Mouse (Mus musculus): ENCODE data around the gene Uso1.
"Not testable (repeated sequence)": the region's sequence is repeated elsewhere in the genome, so short reads cannot be mapped to it uniquely, and the experiment has no call there.

The Uso1 gene

DNA sequence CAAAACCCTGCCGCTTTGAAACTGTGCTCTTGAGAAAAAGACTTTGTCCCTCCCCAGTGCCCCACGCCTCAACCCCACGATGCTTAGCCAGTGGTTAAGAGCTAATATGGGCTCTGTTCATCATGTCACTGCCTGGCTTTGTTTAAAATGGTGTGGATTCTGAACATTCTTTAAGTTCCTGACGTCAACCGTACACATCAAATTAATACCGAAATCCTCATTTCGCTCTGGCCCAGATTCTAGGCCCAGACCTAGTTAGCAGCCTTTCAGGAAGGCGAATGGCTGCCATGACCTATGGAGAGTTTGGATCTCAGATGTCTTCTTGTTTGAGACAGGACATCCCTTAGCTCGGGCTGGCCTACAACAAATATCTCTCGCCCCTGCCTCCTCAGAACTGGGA lies 10.0 kb upstream of the Uso1 start:
- DNase-seq (ENCODE audit: low spot score), result no peak

DNA sequence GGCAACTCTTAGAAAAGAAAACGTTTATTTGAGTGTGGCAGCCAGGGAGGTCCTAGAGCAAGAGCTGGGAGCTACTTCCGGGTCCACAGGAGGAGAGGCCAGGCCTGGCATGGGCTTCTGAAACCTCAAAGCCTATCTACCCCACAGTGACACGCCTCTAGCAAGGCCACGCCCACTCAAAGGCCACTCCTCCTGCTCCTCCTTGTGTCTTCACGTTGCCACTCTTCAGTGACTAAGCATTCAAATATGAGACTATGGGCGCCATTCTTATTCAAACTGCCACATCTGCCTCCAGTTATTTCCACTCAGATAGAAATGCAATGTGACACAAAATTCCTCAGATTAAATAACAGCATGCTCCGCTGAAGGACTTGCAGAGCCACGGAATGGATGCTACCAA lies 9.2 kb upstream of the Uso1 start:
- peak; percentile 81 for DNase-seq (ENCODE audit: low spot score)

DNA sequence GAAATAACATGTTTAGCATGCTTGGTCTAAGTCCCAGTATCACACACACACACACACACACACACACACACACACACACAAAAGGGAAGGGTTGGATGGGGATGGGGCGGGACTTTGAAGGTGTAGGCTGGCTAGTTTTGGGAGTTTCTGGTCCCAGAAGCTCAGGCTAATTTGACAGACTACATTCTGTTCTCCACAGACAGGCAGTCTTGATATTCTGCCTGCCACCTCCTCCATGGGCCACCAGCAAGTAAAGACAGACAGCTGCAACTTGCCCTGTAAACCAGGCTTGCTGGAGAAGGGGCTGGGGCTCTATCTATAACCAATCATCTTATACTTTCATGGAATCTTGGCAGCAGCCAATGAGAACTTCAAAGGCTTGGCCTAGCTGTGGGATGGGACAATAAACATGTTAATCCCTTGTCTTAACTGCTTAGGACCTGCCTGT lies 8.4 kb upstream of the Uso1 start:
- DNase-seq (ENCODE audit: low spot score), result no peak

DNA sequence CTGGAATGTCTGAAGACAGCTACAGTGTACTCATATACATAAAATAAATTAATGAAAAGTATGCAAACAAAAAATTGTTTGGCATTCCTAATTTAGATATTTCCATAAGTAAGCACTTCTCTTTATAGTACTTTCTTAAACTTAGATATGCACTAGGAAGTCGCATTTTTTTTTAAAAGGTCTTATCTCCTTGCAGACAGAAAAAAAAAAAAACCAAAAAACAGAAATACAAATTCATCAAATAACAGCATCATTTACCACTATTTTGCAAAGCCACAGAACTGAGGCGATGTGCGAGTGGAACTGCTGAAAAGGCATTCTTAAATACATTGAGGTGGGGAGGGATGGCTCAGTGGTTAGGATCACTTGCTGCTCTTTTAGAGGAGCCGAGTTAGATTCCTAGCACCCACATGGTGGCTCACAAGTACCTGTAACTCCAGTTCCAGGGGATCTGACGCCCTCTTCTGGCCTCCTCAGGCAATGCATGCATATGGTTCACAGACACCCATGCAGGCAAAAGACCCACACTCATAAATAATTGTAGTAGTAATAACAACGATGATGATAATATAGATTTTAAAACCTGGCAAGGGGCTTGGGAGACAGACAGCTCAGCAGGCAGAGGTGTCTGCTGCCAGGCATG lies 7.6 kb upstream of the Uso1 start:
- DNase-seq (ENCODE audit: low spot score), result no peak

DNA sequence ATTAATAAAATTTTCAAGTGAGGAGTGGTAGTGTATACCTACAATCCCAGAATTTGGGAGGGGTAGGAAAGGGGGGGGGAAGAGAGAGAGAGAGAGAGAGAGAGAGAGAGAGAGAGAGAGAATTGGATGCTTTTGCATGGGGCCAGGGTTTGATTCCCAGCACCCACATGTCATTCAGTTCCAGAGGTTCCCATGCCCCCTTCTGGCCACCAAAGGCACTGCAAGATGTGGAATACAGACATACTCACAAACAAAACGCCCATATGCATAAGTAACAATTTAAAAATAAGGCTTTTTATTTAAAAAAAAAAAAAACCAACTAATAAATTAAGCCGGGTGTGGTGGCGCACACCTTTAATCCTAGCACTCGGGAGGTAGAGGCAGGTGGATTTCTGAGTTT lies 5.6 kb upstream of the Uso1 start:
- no peak for DNase-seq (ENCODE audit: low spot score)

DNA sequence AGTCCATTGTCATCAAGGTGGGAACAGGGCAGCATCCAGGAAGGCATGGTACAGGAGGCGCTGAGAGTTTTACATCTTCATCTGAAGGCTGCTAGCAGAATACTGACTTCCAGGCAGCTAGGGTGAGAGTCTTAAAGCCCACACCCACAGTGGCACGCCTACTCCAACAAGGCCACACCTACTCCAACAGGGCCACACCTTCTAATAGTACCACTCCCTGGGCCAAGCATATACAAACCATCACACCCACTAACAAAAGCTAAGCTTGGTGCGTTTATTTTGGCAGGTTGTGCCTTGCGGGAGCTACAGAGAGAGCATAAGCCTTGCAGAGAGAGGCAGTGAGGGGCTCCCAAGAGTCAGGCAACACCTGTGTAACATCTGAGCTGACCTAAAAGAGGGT lies 4.7 kb upstream of the Uso1 start:
- DNase-seq (ENCODE audit: low spot score), result not testable (repeated sequence)

DNA sequence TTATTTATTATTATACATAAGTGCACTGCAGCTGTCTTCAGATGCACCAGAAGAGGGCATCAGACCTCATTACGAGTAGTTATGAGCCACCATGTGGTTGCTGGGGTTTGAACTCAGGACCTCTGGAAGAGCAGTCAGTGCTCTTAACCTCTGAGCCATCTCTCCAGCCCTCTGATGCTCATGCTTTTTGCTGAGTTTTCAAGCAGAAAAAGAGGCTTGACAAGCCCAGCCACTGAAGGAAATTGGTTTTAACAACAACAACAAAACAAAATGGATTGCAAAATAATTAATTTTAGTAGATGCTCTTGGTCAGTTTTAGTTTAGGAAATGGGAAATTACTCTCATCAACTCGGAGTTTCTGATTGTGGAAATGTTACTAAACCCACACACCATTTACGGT lies 2.8 kb upstream of the Uso1 start:
- DNase-seq (ENCODE audit: low spot score), result no peak

DNA sequence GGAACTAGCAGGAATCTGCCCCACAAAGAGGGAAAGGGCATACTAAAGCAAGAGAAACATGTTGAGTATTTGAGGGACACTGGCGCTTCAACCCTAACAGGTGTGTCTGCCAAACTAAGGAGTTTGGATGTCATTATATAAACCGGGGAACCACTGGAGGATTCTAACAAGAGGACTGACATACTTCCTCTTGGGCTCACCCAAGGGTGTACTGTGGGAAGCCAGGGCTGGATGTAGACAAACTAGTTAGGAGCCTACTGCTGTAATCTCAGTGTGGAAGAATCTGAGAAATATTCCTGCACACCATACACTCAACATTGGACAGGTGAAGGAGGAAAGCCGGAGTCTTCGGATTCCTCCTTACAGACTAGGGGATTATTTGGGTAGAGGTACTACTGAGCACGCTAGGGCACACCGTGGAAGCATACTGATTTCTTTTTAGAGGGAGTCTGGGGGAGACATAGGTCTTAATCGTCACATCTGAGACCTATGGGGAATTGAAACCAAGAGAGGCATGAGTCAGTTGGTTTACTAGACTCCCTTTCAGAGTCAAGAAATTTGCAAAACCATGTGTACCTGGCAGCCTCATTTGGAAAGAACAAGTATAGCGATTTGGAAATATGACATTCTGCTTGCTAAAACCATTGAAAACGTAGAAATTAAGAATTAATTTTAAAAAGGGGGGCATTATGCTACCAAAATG lies 1.1 kb upstream of the Uso1 start:
- DNase-seq (ENCODE audit: low spot score), result no peak

DNA sequence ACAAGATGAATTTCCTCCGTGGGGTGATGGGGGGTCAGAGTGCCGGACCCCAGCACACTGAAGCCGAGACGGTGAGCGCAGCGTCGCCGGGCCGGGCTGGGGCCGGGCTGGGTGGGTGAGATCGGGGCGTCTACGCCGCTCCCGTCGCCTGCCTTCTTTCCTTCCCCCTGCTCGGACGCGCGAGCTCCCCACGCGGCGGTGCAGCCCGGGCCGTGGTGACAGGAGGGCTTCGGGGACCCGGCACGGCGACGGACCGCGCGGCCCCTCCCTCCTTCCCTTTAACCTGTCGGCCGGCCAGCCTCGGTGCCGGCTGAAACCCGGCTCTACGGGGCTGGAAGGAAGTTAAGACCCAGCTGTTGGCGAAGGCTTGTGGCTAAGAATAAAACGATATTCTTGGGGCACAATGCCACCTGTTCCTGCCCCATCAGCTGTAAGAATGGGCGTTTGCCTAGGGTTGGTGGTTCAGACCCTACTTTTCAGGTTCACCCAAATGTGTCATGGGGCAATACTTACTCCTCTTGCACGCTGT lies 419 bp downstream of the Uso1 start:
- DNase-seq (ENCODE audit: low spot score), result peak; percentile 39

DNA sequence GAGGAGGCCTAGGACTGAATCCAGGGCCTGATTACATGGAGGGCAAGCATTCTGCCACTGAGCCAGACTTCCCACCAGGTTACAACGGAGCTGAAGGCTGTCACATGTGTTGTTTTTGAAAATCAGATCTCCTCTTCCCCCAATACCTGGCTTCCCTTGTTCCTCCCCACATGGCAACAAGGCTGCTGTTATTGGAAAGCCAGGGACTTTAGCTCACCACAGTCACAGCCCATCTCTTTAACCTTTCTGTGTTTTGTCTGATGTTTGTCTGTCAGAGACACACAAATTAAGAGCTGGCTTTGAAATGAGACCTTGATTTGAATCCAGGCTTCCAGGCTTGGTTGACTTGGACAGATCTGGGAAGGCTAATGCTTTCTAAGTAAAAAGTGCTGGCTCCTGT lies 1.5 kb downstream of the Uso1 start:
- no peak for DNase-seq (ENCODE audit: low spot score)

DNA sequence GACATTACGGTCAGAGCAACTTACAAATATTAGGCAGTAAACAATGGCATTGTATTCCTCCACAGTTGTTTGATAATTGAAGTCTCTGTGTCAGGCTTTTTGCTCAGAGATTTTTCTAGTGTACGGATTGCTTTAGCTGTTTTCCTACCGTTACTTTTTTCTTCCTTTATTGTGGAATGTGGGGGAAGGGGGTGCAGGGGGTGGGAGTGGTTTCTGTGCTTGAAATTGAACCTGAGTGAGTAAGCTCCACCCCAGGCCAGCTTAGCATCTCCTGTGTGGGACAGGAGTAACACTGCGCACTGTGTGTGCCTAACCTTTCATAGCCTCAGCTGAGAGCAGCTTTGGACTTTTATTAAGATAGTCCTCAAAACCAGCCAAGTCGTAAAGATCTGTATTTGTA lies 4.0 kb downstream of the Uso1 start:
- DNase-seq (ENCODE audit: low spot score), result no peak

DNA sequence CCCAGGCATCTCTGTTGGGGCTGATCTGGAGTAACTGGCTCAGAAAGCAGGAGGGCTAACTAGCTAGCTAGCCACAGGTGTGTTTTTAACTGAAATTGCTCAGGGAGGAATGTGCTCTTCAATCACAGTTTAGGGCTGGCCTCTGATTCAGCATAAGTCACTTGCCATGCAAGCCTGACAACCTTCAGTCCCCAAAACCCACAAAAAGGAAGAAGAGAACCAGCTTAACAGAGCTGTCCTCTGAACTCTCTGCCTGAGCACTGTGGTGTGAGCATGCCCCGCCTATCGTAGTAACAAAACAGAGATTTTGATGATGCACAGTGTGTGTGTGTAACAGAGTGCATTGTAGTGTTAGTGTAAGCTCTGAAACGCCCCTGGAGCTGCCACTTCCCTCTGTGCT lies 4.7 kb downstream of the Uso1 start:
- no peak for DNase-seq (ENCODE audit: low spot score)

DNA sequence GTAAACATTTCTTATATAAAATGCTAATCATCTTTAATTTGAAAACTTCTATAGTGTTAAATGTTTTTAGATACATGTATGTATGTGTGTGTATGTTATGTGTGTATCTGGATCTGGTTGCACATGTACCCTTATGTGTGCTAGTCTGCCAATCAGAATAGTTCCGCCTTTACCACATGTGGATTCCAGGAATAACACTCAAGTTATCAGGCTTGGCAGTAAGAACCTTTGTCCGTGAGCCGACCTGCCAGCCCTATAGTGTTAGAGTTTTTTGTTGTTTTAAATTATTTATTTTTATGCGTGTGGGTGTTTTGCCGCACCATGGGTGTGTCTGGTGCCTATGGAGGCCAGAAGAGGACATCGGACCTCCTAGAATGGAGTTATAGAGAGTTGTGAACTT lies 5.9 kb downstream of the Uso1 start:
- no peak for DNase-seq (ENCODE audit: low spot score)

DNA sequence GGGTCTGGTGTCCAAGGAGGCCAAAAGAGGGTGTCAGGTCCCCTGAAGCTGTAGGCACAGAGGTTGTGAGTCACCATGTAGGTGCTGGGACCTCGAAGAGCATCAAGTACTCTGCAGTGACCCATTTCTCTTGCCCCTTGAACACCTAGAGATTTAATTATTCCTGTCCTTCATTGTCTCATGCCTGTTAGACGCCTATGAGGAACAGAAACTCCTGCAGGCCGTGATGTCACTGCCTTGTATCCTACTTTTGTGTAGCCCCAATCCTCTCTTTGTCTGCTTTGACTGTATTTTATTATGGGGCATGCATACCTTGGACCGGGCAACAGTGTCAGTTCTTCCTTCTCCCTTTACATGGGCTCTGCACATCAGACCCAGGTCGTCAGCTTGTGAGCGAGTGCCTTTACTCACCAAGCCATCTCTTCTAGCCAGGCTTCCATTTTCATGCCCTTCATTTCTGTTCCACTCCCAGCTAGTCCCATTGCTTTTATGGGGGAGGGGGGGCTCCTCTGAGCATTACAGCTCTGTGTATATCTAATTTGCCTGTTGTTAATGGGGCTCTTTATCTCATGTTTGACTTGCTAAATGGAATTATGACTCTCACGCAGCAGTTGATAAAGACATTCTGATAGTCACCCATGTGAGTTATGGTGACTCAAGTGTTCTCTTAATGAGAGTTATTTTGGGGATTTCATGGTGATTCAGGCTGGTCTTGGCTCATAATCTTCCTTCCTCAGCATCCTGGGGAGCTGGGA lies 7.4 kb downstream of the Uso1 start:
- DNase-seq (ENCODE audit: low spot score), result no peak

DNA sequence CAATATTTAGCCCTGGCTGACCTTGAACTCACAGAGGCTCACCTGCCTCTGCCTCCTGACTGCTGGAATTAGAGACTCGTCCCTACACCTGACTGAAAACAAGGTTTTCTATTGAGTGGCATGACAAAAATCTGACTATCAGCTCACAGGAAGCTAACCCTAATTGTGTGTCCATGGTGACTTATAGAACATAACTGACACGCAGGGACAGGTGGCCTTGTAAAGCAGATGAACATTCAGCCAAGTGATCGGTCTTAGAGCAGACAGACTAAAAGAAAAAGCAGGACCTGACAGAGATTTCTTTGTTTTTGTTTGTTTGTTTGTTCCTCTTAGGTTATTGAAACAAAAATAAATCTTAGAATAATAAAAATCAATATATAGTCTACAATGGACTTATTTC lies 10.5 kb downstream of the Uso1 start:
- no peak for DNase-seq (ENCODE audit: low spot score)

DNA sequence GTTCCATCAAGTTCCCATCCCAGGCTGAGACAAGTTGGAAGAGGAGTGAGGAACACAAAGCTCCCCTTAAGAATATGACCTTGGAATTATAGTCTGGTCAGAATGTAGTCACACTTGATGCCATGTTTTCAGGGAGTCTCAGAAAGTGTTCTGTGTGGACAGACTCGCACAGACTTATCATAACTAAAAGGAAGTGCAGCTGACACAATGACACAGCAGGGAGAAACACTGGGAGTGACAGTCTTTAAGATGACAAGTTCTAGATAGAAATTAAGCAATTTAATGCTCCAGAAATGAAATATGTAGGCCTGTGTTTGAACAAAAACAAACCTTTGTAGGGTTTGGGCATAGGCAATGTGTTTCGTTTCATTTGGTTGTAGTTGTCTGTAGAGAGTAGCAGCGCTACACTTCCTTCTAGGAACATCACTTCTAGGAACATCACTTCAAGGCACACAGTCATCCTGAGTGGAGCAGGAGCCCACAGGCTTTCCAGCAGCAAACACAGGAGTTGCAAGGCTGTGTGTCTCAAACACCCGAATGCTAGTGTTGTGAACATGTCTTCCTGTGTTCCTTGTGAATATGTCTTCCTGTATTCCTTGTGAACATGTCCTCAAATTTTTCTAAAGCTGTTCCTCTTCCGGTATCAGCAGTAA lies 11.7 kb downstream of the Uso1 start:
- DNase-seq (ENCODE audit: low spot score), result no peak

DNA sequence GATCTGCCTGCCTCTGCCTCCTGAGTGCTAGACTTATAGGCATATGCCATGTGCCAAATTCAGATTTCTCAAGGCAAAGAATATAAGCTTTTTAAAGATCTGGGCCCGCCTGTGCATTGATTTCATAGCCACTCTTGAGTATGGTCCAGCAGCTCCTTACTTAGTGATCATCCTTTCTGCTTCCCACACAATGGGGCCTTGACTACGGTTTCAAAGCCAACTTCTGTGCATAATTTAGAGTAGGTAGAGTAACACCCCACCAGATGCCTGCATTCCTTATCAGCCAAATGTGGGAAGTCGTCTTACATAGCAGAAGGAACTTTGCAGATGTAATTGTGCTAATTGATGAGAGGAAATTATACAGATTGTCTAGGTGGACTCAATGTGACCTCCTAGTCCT lies 17.1 kb downstream of the Uso1 start:
- no peak for DNase-seq (ENCODE audit: low spot score)

DNA sequence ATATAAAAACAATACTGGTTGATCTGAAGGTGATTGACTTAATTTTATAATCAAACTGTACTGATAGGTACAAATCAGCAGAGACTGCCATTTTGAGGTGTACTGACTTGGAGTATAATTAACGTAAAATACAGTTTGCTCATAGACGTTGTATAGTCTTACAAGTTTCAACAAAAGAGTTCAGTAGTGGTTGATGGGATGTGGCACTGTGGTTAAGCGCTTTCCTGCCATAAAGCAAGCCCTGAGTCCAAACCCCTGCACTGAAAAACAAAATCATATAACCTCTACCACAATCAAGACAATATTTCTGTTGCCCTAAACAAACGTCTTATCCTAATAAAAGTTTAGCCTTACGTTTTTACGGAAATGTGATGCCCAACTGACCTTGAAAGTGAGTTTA lies 28.2 kb downstream of the Uso1 start:
- DNase-seq (ENCODE audit: low spot score), result no peak

DNA sequence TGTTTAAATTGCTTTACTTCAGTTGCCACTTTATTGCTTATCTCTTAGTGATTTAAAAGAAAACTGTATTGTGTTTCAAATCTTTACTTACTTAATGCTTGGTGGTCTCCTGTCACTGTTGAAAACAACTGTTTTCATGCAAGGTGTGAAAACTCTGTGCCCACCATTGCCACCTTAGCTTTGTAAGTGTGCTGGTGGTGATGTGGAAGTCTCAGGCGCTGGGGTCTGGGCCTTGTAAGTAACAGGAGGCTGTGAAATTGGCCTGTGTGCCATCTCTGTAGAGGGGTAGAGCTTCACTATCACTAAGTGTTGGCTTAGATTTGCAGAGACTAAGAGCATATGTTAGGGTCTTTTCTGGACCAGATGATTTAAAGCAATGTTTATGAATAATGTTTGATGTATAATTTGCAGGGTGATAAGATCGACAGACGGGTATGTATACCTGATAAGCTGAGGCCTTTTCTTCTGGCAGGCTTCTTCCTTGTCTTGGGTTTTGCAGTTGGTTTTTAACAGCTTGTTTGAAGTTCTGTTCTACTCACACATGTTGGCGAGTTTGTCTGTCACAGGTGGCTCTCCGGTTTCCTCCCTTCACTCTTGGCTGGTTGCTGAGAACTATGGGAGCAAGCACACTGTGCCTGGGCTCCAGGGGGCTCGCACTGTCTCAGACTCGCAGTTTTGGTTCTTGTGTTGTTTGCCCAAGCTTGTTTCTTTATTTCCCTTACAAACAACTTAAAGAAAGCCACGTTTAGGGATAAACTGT lies 45.5 kb downstream of the Uso1 start:
- no peak for DNase-seq (ENCODE audit: low spot score)

DNA sequence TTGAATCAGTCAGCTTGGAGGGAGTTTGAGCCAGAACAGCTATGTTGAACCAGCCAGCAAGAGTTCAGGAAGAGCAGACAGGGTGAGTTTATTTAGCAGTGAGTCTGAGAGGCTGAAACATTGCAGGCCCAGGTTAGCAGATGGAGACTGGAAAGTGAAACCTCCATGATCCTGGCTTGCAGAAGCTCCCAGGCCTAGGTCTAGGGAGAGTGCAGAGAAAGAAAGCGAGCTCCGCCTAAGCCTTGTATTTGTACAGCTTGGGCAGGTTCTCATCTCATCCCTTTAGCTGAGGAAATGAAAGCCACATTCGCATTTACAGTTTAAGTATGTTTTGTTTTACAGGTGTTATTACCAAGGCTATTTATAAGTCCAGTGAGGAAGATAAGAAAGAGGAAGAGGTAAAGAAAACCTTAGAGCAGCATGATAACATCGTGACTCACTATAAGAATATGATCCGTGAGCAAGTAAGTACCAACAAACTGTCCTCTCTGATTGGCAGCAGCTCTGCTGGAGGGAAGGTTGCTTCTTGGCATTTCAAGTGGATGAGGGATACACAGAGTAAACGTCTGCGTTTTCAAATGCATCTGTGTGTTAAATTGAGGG lies 51.2 kb downstream of the Uso1 start:
- DNase-seq (ENCODE audit: low spot score), result no peak

DNA sequence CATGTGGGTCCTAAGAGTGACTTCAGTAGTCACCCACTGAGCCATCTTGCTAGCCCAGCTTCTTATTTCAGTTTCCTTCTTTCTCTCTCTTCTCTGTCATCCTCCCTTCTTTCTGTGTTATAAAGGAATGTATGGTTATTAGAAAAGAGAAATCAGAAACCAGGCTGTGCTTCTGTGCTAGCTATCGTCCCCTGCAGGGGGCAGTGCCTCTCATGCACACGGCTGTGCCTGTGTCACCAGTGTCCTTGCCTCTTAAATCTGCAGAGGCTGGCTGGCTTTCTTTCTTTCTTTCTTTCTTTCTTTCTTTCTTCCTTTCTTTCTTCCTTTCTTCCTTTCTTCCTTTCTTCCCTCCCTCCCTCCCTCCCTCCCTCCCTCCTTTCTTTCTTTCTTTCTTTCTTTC lies 58.0 kb downstream of the Uso1 start:
- DNase-seq (ENCODE audit: low spot score), result peak; percentile 65

All from embryo, embryonic 10 days (tissue).